Mouse (Mus musculus) testis, postnatal 10 days (tissue): Measurements from ENCODE around the gene Eri2.

ENCODE experiments used
- DNase-seq: peaks from one replicate; pipeline ENCODE4 v3.0.0; 2021; ENCODE audit warnings: low spot score

Gene Eri2

DNA sequence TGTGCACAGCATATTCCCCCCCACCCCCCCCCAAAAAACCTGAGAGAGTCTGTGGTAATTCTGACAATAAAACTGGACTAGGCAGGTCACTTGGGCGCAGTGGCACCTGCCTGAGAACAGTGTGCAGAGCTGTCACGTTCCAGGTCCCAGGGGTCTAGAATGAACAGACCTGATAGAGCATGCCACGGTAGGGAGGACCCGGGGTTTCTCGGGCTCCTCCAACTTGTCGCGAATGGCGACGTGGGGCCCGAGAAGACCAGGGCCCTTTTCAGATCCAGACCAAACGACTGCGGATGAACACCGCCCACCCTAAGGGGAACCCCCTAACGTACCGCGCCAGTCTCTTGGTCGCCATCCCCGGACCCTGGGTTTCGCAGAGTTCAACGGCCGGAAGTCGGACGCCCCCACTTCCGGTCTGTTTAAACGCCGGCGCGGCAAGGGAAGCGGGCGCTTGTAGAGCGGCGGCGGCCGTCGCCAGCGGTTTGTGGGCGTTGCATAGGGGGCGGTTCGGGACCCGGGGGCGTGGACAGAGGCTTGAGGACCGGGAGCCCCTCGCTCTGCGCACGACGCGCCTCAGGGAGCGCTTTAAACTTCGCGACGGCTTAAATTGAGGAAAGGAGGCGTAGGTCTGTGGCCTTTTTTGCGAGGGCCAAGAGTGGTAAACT is at the start of gene Eri2, which contains the start of gene Rexo5:
Eri2 (minus strand) TSS at position 473 of the 665 bp plus-strand sequence.
Rexo5 (plus strand) TSS at position 421 of the 665 bp plus-strand sequence.
- DNase-seq: peak; percentile 90

DNA sequence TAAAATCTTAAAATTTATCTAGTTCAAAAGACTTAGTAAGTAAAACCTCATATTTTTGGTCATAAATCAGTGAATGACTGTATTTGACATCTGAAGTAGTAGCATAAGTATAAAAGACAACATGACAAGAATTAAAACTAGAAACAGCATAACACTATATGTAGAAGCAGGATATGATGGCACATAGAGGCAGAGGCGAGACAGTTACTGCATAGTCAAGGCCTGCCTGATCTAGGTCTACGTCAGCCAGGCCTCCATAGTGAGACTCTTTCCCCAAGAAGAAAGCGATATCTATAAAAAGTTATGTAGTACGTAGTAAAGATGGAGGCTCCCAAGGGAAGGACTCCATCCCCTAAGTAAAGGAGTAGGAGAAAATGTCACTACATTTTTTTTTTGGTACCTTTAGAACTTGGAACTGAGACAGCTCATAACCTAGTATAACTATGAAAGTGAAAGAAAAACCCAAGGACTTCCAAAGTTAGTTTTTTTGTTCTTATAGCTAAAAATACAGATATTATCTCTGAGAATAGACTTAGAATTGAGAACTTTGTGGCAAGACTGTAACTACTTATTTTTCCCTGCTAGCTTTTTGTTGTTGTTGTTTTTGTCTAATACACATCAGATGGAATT is 48.1 kb upstream of the Eri2 start:
- no peak for DNase-seq

DNA sequence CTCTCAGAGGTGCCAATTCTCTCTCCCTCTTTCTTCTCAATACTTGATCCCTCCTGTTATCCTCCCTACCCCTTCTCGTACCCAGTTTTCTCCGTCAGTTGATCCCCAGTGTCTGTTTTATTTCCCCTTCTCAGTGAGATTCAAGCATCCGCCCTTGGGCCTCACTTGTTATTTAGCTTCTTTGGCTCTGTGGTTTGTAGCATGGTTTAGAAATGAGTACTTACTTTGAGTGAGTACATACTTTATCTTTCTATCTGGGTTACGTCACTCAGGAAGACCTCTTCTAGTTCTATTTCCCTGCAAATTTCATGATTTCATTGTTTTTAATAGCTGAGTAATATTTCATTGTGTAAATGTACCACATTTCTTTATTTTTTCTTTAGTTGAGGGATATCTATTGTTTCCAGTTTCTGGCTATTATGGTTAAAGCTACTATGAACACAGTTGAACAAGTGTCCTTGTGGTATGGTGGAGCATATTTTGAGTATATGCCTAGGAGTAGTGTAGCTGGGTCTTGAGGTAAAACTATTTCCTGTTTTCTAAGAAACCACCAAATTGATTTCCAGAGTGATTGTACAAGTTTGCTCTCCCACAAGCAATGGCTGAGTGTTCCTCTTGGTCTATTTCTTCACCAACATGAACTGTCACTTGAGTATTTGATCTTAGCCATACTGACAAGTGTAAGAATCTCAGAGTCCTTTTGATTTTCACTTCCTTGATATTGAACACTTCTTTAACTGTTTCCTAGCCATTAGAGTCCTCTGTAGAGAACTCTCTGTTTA is 42.3 kb upstream of the Eri2 start:
- DNase-seq: no peak

DNA sequence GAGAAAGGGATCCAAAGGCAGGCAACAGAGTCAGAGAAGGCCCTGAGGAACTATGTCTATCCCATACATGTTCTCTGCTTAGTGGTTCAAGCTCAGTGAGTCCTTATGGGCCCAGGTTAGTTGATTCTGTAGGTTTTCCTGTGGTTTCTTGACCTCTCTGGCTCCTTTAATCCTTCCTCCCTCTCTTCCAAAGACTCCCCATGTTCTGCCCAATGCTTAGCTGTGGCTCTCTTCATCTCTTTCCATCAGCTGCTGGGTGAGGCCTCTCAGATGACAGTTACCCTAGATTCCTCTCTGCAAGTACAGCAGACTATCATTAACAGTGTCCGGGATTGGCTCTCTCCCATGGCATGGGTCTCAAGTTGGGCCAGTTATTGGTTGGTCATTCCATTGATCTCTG is 41.5 kb upstream of the Eri2 start:
- DNase-seq: no peak

DNA sequence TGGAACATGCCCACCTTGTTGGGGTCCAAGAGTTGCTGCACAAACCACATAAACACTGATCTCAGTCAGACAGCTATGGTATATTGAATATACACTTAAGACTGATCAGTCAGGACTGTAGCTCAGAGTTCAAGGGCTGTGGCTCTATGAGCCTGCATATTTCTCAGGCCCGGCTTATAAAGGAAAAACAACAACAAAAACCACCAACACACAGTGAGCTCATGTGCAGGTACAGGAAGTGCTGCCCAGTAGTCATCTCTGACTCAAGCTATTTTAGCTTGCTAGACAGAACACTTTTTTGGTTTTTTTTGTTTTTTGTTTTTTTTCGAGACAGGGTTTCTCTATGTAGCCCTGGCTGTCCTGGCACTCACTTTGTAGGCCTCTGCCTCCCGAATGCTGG is 14.9 kb upstream of the Eri2 start:
- no peak for DNase-seq

DNA sequence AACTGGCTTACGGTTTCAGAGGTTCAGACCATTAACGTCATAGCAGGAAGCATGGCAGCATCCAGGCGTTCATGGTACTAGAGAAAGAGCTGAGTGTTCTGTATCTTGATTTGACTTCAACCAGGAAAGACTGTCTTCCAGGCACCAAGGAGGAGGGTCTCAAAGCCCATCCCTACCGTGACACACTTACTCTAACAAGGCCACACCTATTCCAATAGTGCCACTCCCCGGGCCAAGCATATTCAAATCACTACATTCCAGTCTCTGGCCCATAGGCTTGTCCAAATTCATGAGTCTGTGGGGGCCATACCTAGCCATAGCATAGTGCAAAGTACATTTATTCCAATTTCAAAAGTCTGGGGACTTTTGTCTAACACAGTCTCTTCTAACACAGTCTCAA is 13.5 kb upstream of the Eri2 start:
- DNase-seq: no peak

DNA sequence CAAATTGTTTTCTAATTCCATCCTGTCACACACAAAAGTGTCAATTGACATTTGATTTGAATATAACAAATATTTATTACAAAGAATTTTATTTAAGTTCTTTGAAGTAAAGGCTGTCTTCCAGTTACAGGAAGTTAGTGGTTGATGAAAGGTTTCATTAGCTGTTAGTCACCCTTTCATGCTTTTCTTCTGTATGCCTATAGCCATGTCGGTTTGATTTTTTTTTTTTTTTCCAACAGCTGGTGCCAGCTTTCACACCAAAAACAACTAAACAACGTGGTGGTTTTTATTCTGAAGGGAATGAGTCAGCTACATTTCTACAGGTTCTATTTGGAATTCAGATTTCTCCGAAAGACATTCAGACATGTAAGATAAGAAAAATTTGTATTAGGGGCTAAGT is 7.1 kb upstream of the Eri2 start:
- DNase-seq: no peak

DNA sequence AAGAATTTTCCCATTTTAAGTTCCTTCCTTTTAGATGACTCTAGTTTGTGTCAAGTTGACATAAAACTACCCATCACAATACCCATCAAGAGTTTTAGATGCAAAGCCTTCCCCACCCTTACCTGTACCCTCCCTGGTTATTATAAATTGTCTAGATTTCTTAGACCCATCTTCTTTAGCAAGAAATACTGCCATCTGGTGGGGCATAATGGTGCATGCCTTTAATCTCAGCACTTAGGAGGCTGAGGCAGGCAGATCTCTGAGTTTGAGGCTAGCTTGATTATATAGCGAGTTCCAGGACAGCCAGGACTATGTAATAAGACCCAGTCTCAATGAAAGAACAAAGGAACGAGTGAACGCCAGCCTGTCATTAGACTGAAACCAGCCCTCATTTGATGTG is 6.6 kb upstream of the Eri2 start:
- no peak for DNase-seq

DNA sequence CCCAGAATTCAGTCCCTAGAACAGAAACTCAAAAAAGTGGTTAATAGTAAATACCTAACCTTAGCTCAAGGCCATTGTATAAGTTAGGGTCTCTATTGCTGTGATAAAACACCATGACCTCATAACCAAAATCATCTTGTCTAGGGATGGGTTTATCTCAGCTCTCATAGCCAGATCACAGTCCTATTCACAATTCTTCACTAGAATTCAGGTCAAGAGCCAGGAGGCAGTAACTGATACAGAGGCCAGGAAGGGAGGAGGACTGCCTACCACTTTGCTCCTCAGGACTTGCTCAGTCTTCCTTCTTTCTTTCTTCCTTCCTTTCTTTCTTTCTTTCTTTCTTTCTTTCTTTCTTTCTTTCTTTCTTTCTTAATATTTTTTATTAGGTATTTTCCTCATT is 1.5 kb upstream of the Eri2 start:
- DNase-seq: no peak

DNA sequence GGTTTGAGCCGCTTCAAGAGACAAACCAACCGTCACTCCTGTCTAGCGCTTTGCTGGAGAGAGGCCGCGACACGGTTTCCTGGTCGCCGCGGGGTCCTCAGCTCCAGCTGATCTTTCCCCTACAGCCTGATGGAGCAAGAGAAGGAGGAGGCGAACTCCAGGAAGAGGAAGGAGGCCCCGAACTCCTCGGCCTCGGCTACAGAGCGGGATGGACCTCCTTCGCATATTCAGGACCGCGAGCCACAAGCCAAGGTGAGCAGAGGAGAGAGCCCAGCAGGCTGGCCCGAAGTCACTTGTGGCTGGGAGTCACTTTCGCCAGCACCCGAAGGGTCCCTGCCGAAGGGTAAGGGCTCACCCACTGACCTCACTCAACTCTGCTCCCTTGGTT is 387 bp upstream of the Eri2 start:
- no peak for DNase-seq

DNA sequence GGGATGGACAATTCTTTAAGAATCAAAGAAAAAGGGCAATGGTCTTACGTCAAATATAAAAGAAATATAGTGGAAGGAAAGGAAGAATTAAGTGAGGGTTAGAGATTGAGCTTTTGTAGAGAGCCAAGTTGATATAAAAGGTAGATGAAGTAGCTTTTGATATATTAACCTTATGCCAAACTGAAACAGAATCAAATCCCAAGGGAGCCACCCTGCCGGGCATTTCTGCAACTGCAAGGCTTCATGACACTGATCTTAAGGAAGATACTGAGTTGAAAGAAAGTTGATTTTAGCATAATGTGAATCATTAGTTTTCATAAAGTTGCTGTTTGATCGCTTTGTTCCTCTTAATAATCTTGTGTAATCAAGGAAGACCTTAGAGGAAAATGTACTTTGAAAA is 4.8 kb downstream of the Eri2 start:
- no peak for DNase-seq

DNA sequence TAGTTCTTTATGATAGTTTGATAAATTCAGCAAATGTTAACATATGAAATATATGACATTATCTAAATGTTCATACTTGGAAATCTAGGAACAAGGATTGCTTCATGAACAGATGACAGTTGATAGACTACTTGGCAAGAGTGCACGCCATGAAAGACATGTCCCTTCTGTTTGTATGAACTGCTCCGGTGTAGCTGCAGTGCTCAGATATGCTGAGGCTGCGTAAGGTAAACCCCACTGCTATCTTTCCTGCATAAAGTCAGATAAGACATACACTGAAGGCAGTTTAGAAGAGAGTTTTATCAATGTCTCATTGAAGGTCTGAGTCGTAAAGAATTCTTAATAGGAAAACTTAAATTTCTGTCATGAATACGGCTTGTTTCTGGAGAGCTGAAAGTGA is 8.9 kb downstream of the Eri2 start:
- no peak for DNase-seq

DNA sequence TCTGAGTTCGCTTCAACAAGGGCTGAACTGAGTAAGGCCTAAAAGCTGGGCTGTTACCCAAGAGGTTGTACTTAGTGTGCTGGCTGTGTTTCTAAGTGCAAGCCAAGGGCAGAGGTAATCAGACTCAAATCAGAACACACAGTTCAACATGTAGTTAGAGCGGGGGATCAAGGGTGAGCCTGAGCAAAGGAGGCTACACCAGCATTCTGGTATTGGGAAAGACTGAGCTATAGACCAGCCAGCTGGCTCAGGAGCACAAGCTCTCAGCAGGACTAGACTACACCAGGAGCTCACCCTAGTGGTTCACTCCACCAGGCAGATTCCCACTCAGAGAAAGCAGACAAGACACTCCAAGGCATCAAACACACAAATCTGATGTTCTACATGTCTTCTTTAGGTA is 10.4 kb downstream of the Eri2 start:
- peak; percentile 50 for DNase-seq

DNA sequence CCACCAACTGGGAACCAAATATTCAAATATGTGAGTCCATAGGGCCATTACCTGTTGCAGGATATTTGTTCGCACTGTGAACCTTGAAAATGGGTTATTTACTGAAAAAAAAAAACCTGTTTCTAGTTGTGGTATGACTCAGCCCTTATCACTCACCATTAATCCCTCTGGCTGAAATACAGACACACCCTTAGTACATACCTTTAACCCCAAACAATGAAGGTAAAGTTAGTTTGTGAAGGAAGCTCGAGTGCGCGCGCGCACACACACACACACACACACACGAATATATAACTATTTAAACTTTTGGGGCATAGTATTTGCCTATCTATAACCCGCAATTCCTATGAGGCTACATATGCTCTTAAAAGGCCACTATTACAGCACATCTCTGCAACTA is 24.0 kb downstream of the Eri2 start:
- DNase-seq: no peak

DNA sequence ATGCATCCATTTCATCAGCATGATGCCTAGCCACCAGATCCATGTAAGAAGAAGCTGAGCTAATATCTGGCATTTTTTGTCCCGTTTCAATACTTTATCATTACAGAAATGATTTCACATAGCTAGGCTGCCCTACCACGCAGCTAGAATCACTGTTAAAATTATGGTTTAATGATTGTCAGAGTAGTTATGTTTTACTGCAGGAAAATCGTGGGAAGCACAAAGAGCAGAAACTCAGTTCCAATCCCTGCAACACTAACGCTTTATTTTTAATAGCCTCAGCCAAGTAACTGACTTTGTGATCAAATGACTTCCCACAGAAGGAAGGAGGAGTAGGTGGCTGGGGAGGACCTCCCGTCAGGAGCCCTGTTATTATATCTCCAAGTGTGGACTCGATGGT is 26.9 kb downstream of the Eri2 start:
- no peak for DNase-seq

DNA sequence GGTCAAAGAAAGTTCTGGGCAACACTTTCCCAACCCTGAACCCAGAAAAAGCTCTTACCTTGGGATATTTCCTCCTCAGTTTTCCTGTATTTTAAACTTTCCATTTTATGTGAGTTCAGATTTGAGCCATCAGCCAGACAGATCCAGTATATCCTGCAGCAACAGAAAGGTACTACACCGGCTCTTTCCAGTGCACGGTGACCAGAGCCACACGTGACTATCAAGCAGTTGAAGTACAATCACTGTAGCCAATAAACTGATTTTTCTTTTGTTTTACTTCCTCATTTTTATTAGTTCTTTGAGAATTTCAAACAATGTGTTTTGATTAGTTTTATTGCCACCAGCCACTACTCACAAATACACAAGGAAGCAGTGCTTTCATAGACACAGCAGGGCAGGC is 29.5 kb downstream of the Eri2 start:
- DNase-seq: no peak

DNA sequence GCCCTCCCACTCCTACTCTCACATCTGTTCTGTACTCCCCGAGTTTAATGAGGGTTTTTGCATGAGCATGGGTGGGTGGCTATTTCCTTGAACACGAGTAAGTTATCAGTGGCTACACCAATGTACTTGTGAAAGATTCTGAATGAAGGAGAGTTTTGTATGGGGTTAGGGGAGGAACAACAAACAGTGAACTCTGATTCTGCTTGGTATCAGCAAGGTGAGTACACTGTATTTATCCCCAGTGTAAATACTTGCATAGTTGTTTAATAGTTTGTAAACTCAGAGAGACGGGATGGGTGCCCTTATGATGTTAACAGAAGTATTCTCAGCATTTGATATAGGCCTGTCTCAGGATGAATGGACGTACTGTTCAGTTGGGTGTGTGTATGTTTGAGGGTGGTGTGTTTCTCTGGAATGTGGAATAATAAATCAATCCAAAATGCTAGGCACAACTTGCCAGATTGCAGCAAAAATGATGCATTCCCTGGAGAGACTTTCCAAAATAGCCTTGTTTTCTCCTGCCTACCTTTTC is 31.6 kb downstream of the Eri2 start:
- no peak for DNase-seq

DNA sequence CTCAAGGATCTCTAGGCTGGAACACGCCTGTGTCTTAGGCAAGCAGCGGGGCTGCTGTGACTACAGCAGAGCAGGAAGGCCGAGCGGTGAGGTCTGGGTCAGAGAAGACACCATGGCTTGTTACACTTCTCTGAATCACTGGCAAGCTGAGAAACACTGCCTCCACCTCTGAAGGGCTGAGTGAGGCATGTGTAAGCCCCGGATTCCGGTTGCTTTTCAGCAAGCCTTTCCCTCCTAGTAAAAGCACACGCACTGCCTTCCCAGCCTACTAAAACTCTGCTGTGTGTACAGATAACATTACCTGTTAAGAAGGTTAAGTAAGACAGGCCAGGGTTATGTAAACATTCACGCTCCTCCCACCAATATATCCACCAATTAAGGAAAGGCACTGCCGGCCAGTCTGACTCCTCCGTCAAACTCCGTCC is 33.3 kb downstream of the Eri2 start, which contains the start of gene Acsm3:
Acsm3 (plus strand) TSS at position 397 of the 425 bp plus-strand sequence.
- no peak for DNase-seq

DNA sequence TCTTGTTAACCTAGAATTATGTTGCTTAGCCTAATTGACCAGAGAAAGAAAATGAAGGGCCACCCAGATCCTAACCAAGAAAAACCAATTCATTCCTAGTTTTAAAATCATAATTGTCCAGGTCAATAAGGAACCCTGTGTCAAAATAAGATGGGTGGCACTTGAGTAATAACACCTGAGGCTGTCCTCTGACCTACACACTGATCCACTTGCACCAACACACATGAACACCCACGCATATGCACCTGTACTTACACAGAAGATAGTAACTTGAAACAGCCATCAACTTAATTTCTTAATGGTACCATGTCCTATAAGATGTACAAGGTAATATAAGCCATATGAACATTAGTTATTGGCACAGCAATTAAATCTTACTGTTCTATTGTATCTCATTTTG is 40.2 kb downstream of the Eri2 start:
- no peak for DNase-seq

DNA sequence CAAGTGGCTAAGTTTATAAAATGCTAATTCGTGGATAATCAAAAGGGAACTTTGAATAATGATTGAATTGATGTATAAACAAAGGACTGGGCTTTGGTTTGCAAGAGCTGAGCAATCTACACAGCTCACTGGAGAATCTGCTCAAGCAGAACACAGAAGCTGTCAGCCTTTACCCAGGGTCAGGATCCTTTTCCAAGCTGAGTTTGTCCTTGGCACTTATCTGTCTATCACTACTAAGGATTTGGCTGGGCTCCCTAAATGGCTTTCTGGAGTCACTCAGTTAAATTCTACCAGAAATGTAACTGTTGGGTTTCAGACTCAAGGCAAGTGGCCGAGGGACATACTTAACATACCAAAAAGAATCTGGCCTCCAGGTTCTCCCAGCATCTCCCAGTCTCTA is 43.9 kb downstream of the Eri2 start:
- DNase-seq: no peak

DNA sequence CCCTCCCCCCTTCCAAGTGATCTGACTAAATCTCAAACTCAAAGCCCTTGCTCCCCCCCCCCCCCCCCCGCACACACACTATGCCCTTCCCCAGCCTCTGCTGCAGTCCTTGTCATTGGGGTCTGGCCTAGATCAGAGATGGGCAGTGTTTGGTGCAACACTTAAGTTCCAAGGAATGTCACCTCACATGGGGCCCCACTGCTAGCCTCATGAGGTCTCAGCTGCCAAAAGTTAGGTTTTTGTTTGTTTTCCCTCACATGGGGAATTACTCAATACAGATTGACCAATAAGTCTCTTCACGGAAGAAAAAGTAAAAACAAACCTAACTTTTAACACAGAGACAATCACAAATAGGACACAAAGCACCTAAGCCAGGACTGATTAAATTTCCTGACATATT is 45.1 kb downstream of the Eri2 start:
- DNase-seq: no peak

DNA sequence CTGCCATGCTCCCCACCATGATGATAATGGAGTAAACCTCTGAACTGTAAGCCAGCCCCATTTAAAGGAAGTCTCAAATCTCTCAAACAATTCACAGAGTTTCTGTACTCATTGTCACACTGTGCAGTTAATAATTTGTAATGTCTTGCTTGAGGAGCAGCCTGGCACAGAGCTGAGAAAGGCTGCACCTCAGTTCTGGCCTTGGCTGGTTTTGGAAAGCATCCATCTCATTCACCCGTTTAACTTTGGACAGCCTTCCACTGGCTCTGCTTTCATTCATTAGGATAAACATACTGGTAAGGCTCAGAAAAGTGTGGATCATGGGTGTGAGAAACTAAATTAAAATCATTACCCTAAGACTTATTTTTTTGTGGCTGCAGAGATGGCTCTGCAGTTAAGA is 48.0 kb downstream of the Eri2 start:
- no peak for DNase-seq

DNA sequence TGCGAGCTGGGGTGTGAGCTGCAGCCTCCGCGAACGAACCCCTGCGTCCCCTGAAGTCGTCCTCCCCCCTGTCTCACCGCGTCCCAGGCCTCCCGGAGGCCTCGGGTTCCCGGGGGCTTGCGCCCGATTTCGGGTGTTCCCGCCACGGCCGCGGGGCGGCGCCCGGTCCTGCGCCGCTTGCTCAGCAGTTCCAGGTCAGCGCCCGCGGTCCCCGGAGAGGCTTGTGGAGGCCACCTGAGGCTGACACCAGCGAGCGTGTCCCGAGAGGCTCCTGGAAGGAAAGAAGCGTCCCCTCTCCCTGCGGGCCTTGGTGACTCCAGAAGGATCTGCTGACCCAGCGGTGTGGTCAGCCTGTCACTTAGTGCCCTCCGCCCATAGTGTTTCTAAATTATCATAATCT is 49.5 kb downstream of the Eri2 start:
- DNase-seq: no peak
